Mouse (Mus musculus): Measurements from ENCODE around the gene Tut4. TPM values are rescaled to one million over a fixed set of nuclear protein-coding genes. Genes with fewer than 3 reads are reported as not detected.

Tut4 gene
- polyA plus RNA-seq, 1 experiment, result 10.6 TPM

- Histone ChIP-seq H3K36me3 (ENCODE audit: control insufficient read depth, insufficient read depth) (peaks cover 84% of the 10 kb centered on the region), H3K79me2 (ENCODE audit: control insufficient read depth, insufficient read depth) (no peaks in the 10 kb centered on the region), H3K27me3 (ENCODE audit: control insufficient read depth, insufficient read depth, insufficient read length) (no peaks in the 10 kb centered on the region), H3ac (ENCODE audit: control insufficient read depth, insufficient read length) (no peak overlapping the region), H3K4me2 (ENCODE audit: low read depth) (no peak overlapping the region), H3K4me3 (no peak overlapping the region)
- TF ChIP-seq MYOD1 (IDR thresholded peaks at IDR 0.05; ENCODE audit: control insufficient read depth in 1 of 3, insufficient read length in 2 of 3, low read depth in 2 of 3), result no peak
Observed at GRCm38 (mm10) chr4:108565026-108565425, 105.8 kb downstream of the Tut4 start.

- TF ChIP-seq TCF3 (IDR thresholded peaks at IDR 0.05; ENCODE audit: insufficient read length, low read depth) (no peak), TCF12 (IDR thresholded peaks at IDR 0.05; ENCODE audit: insufficient read depth, poor library complexity, severe bottlenecking) (no peak), MYOG (IDR thresholded peaks at IDR 0.05; ENCODE audit: control insufficient read depth in 1 of 3, insufficient read depth in 1 of 3, insufficient read length in 2 of 3, low read depth in 2 of 3) (no peak), REST (IDR thresholded peaks at IDR 0.05; ENCODE audit: insufficient read depth, insufficient read length) (no peak), POLR2A (IDR thresholded peaks at IDR 0.05; ENCODE audit: insufficient read length, low read depth) (no peak), SRF (IDR thresholded peaks at IDR 0.05; ENCODE audit: control insufficient read depth, insufficient read length, low read depth) (no peak), E2F4 (IDR thresholded peaks at IDR 0.05; ENCODE audit: insufficient read depth) (no peak), MYOD1 (IDR thresholded peaks at IDR 0.05; ENCODE audit: control insufficient read depth in 1 of 3, insufficient read length in 2 of 3, low read depth in 2 of 3) (no peak), MAX (IDR thresholded peaks at IDR 0.05; ENCODE audit: low read depth) (no peak)
- Histone ChIP-seq H3ac (ENCODE audit: control insufficient read depth, insufficient read length) (no peak overlapping the region), H3K27me3 (ENCODE audit: control insufficient read depth, insufficient read depth, insufficient read length) (no peaks in the 10 kb centered on the region), H3K4me3 (no peak overlapping the region), H3K36me3 (ENCODE audit: control insufficient read depth, insufficient read depth) (peaks cover 76% of the 10 kb centered on the region), H3K79me2 (ENCODE audit: control insufficient read depth, insufficient read depth) (peaks cover 14% of the 10 kb centered on the region), H3K4me2 (ENCODE audit: low read depth) (no peak overlapping the region)
Observed at GRCm38 (mm10) chr4:108572644-108573043, 113.4 kb downstream of the Tut4 start.

DNA sequence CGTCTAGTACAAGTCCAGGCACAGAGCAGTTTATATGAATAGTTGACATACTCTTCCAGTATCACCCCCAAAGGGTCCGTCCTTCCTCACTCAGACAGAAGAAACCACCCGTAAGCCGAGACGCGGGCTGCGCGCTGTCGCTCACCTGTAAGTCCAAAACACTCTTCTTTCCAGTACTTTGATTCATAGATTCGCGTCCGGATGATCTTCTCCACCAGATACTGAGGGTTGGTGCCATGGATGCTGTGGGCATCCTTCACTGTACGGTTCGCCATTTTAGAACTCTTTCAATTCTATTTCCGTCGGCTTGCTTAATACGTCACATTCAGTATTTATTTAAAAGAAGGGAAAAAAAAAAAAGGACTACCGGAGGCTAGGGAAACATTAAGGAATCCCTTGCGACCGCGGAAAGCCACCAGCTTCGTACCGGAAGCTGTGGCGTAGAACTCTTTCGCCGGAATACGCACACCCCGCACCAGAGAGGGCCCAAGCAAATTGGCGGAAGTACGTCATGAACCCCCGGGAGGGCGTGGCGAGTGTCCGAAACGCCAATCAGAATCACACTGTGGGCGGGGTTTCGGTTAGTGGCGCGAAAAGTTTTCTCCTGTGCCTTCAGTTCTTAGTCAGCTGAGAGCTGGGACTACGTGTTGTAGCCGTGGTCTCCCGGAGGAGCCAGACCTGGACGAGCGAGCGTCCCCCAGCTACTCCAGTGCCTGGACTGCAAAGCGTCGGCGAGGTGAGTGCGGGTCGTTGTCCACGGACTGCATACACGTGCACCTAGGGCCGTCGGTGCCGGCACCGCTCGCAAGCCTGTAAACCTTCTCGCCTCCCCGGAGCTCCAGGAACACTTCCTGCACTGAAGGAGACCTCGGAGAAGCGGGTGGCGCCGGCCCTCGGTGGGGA, 119.9 kb downstream of the Tut4 start, which contains the start of the genes Prpf38a and Orc1:
Gene Prpf38a, minus strand, starts transcription at position 497 of the 903 bp plus-strand sequence.
Gene Orc1, plus strand, starts transcription at position 584 of the 903 bp plus-strand sequence.
- peaks cover 25% of the 10 kb centered on the region for H3K36me3 ChIP-seq (ENCODE audit: control insufficient read depth, insufficient read depth)
- H3ac ChIP-seq (ENCODE audit: control insufficient read depth, insufficient read length), result peak within 1 kb of the TSS; percentile 6
- H3K79me2 ChIP-seq (ENCODE audit: control insufficient read depth, insufficient read depth), result peaks cover 50% of the 10 kb centered on the region
- no peaks in the 10 kb centered on the region for H3K27me3 ChIP-seq (ENCODE audit: control insufficient read depth, insufficient read depth, insufficient read length)
- TF ChIP-seq E2F4 (IDR thresholded peaks at IDR 0.05; ENCODE audit: insufficient read depth) (peak; percentile 86), TCF3 (IDR thresholded peaks at IDR 0.05; ENCODE audit: insufficient read length, low read depth) (no peak), POLR2A (IDR thresholded peaks at IDR 0.05; ENCODE audit: insufficient read length, low read depth) (peak; percentile 66)
- peak within 1 kb of the TSS; percentile 98 for H3K4me3 ChIP-seq
- H3K4me2 ChIP-seq (ENCODE audit: low read depth), result peak within 1 kb of the TSS; percentile 81

DNA sequence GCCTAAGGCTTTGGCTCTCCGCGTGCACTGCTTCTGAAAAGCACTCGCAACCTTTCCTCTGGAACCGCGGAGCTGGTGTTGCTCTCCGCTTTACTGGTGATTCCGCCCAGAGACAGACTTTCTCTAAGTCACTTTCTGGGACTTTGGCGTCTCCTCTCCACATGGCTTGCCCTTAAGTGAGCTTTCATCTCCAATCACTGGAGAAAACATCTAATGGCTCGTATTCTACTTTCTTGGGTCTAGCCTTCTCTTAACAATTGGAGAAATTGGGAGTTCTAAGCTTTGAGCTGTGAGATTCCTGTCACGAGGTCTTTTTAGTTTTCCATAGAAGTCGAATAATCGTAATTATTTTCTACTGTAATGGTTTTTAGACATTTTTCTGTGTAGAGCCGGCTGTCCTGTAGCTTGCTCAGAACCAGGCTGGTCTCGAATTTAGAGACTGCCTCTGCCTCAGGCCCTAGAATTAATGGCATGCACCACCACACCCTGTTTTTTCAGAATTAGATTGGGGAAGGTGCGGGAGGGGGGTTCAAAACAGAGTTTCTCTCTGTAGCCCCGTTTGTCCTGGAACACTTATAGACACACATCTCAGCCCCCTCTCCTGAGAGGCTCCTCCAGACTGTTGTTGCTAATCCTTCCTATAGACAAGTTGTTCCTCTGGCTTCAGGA, 120.7 kb downstream of the Tut4 start:
- Histone ChIP-seq H3K27me3 (ENCODE audit: control insufficient read depth, insufficient read depth, insufficient read length) (no peaks in the 10 kb centered on the region), H3K4me3 (peak overlapping the region; percentile 98), H3ac (ENCODE audit: control insufficient read depth, insufficient read length) (peak overlapping the region; percentile 6), H3K36me3 (ENCODE audit: control insufficient read depth, insufficient read depth) (peaks cover 19% of the 10 kb centered on the region), H3K79me2 (ENCODE audit: control insufficient read depth, insufficient read depth) (peaks cover 50% of the 10 kb centered on the region), H3K4me2 (ENCODE audit: low read depth) (peak overlapping the region; percentile 81)
- TF ChIP-seq MAX (IDR thresholded peaks at IDR 0.05; ENCODE audit: low read depth), result no peak
- TF ChIP-seq CEBPB (IDR thresholded peaks at IDR 0.05; ENCODE audit: insufficient read depth, poor library complexity, severe bottlenecking), result no peak
- TF ChIP-seq REST (IDR thresholded peaks at IDR 0.05; ENCODE audit: insufficient read depth, insufficient read length), result no peak
- no peak for TF ChIP-seq POLR2AphosphoS2 (IDR thresholded peaks at IDR 0.05; ENCODE audit: insufficient read length, low read depth)
- no peak for TF ChIP-seq MYOD1 (IDR thresholded peaks at IDR 0.05; ENCODE audit: control insufficient read depth in 1 of 3, insufficient read length in 2 of 3, low read depth in 2 of 3)
- no peak for TF ChIP-seq POLR2A (IDR thresholded peaks at IDR 0.05; ENCODE audit: insufficient read length, low read depth)
- TF ChIP-seq E2F4 (IDR thresholded peaks at IDR 0.05; ENCODE audit: insufficient read depth), result no peak
- TF ChIP-seq MYOG (IDR thresholded peaks at IDR 0.05; ENCODE audit: control insufficient read depth in 1 of 3, insufficient read depth in 1 of 3, insufficient read length in 2 of 3, low read depth in 2 of 3), result no peak
- no peak for TF ChIP-seq TCF3 (IDR thresholded peaks at IDR 0.05; ENCODE audit: insufficient read length, low read depth)
- no peak for TF ChIP-seq SRF (IDR thresholded peaks at IDR 0.05; ENCODE audit: control insufficient read depth, insufficient read length, low read depth)
- no peak for TF ChIP-seq TCF12 (IDR thresholded peaks at IDR 0.05; ENCODE audit: insufficient read depth, poor library complexity, severe bottlenecking)
- no peak for TF ChIP-seq USF1 (IDR thresholded peaks at IDR 0.05; ENCODE audit: low read depth)

- Histone ChIP-seq H3ac (ENCODE audit: control insufficient read depth, insufficient read length) (no peak overlapping the region), H3K36me3 (ENCODE audit: control insufficient read depth, insufficient read depth) (peaks cover 3% of the 10 kb centered on the region), H3K79me2 (ENCODE audit: control insufficient read depth, insufficient read depth) (no peaks in the 10 kb centered on the region), H3K4me2 (ENCODE audit: low read depth) (no peak overlapping the region), H3K4me3 (no peak overlapping the region), H3K27me3 (ENCODE audit: control insufficient read depth, insufficient read depth, insufficient read length) (no peaks in the 10 kb centered on the region)
- TF ChIP-seq MAX (IDR thresholded peaks at IDR 0.05; ENCODE audit: low read depth) (no peak), REST (IDR thresholded peaks at IDR 0.05; ENCODE audit: insufficient read depth, insufficient read length) (no peak), MYOG (IDR thresholded peaks at IDR 0.05; ENCODE audit: control insufficient read depth in 1 of 3, insufficient read depth in 1 of 3, insufficient read length in 2 of 3, low read depth in 2 of 3) (no peak), E2F4 (IDR thresholded peaks at IDR 0.05; ENCODE audit: insufficient read depth) (no peak), TCF12 (IDR thresholded peaks at IDR 0.05; ENCODE audit: insufficient read depth, poor library complexity, severe bottlenecking) (no peak), CEBPB (IDR thresholded peaks at IDR 0.05; ENCODE audit: insufficient read depth, poor library complexity, severe bottlenecking) (no peak), POLR2A (IDR thresholded peaks at IDR 0.05; ENCODE audit: insufficient read length, low read depth) (no peak)
Observed at GRCm38 (mm10) chr4:108593376-108593775, 134.2 kb downstream of the Tut4 start.

Measured in myocyte (in vitro differentiated cells).